Mouse (Mus musculus) embryonic facial prominence, embryonic 15.5 days (tissue): Measurements from ENCODE around the gene Per2. TPM values are rescaled to one million over a fixed set of nuclear protein-coding genes. Genes with fewer than 3 reads are reported as not detected.

Experiments used
- ATAC-seq: fragments of 200-750 bp; cut with Nextera tagmentation; 2 replicates; pipeline ENCODE4 v1.8.0; 2017; ENCODE audit warnings: low read depth, moderate TSS enrichment; ENCODE audit not compliant: insufficient number of reproducible peaks, low FRiP score, low TSS enrichment
- H3K27ac ChIP-seq: fragments of 300-500 bp; sonication (generic); replicated peaks from 2 replicates; pipeline ENCODE4 v1.5.1; 2015; ENCODE audit warnings: mild to moderate bottlenecking, inconsistent platforms
- H3K27me3 ChIP-seq: fragments of 300-500 bp; sonication (generic); 2 replicates; pipeline ENCODE4 v1.6.1; 2015; ENCODE audit warnings: inconsistent platforms
- H3K36me3 ChIP-seq: fragments of 300-500 bp; sonication (generic); 2 replicates; pipeline ENCODE4 v1.6.1; 2015; ENCODE audit warnings: mild to moderate bottlenecking, inconsistent platforms
- H3K4me1 ChIP-seq: fragments of 300-500 bp; sonication (generic); 2 replicates; pipeline ENCODE4 v1.6.1; 2015; ENCODE audit warnings: inconsistent platforms
- H3K4me2 ChIP-seq: fragments of 300-500 bp; sonication (generic); replicated peaks from 2 replicates; pipeline ENCODE4 v1.6.1; 2015; ENCODE audit warnings: mild to moderate bottlenecking, inconsistent platforms
- H3K4me3 ChIP-seq: fragments of 300-500 bp; sonication (generic); replicated peaks from 2 replicates; pipeline ENCODE4 v1.5.1; 2015; ENCODE audit warnings: mild to moderate bottlenecking, inconsistent platforms
- H3K9ac ChIP-seq: fragments of 300-500 bp; sonication (generic); 2 replicates; pipeline ENCODE4 v1.6.1; 2015; ENCODE audit warnings: inconsistent platforms
- H3K9me3 ChIP-seq: fragments of 300-500 bp; sonication (generic); replicated peaks from 2 replicates; pipeline ENCODE4 v1.6.1; 2016; ENCODE audit warnings: inconsistent platforms
- WGBS: fragments of 180-500 bp; shearing (Covaris S2); methylation state at CpG from one replicate; pipeline ENCODE4 v1.1.7; 2015; 5-methylcytosine and 5-hydroxymethylcytosine counted together
- polyA plus RNA-seq: library from polyadenylated mRNA; unstranded; fragments of >200 nt; fragmentation: Nextera tagmentation; extraction: Ambion mirVana; gene quantifications from 2 replicates; pipeline ENCODE4 v1.2.1, GENCODE M21; 2015

The Per2 gene
- polyA plus RNA-seq, 1 experiment from 2014 or later: 4.4 TPM

DNA sequence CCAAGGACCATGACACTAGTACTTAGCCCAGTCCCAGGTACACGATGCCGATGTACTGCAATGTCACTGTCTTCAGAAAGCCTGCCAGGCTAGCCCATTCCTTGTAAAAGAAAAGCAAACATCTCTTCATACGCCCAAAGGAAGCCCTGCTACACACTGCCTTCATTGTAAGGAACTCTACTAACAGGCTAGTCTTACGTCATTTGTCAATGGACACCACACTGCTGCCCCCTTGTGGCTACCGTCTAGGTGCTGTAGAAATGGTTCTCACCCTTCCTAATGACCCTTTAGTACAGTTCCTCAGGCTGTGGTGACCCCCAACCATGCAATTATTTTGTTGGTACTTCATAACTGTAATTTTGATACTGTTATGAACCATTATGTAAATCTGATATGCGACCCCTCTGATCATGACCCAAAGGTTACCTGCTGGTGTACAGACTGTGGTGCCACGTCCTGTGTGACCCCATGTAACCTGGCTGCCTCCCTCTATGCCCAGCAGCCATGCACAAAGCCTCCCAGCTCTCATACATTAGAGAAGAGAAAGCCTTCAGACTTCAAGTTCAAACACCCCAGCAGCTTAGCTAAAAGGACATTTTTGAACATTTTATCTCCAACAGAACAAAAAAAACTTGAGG is 78.6 kb downstream of the Per2 start:
- Histone ChIP-seq H3K27ac (no peak overlapping the region), H3K4me1 (no peaks in the 10 kb centered on the region), H3K36me3 (peaks cover 95% of the 10 kb centered on the region), H3K27me3 (no peaks in the 10 kb centered on the region), H3K9me3 (no peaks in the 10 kb centered on the region), H3K4me3 (no peak overlapping the region), H3K9ac (no peak overlapping the region), H3K4me2 (no peak overlapping the region)
- ATAC-seq: no peak
- 63% methylated on average over 7 of the region's 7 CpGs for WGBS

- H3K4me2 ChIP-seq: no peak overlapping the region
- H3K4me1 ChIP-seq: no peaks in the 10 kb centered on the region
- H3K27me3 ChIP-seq: no peaks in the 10 kb centered on the region
- H3K27ac ChIP-seq: no peak overlapping the region
- peaks cover 88% of the 10 kb centered on the region for H3K36me3 ChIP-seq
- ATAC-seq: no peak
- no peaks in the 10 kb centered on the region for H3K9me3 ChIP-seq
- 84% methylated on average over 6 of the region's 6 CpGs for WGBS
- no peak overlapping the region for H3K9ac ChIP-seq
- H3K4me3 ChIP-seq: no peak overlapping the region
Observed at GRCm38 (mm10) chr1:91373414-91373835, 85.7 kb downstream of the Per2 start.

- Histone ChIP-seq H3K4me3 (no peak overlapping the region), H3K9ac (no peak overlapping the region), H3K36me3 (peaks cover 54% of the 10 kb centered on the region), H3K27ac (no peak overlapping the region), H3K9me3 (no peaks in the 10 kb centered on the region), H3K4me1 (peaks cover 15% of the 10 kb centered on the region), H3K27me3 (no peaks in the 10 kb centered on the region), H3K4me2 (no peak overlapping the region)
- ATAC-seq: no peak
- 83% methylated on average over 23 of the region's 23 CpGs for WGBS
Observed at GRCm38 (mm10) chr1:91370055-91370454, 89.1 kb downstream of the Per2 start.

- H3K27me3 ChIP-seq: no peaks in the 10 kb centered on the region
- H3K9ac ChIP-seq: no peak overlapping the region
- no peak overlapping the region for H3K27ac ChIP-seq
- H3K4me3 ChIP-seq: no peak overlapping the region
- no peak for ATAC-seq
- H3K4me1 ChIP-seq: peaks cover 15% of the 10 kb centered on the region
- WGBS: 61% methylated on average over 4 of the region's 4 CpGs
- H3K4me2 ChIP-seq: no peak overlapping the region
- peaks cover 48% of the 10 kb centered on the region for H3K36me3 ChIP-seq
- H3K9me3 ChIP-seq: no peaks in the 10 kb centered on the region
Observed at GRCm38 (mm10) chr1:91369408-91369807, 89.7 kb downstream of the Per2 start.

- no peaks in the 10 kb centered on the region for H3K27me3 ChIP-seq
- H3K4me2 ChIP-seq: no peak overlapping the region
Observed at GRCm38 (mm10) chr1:91367295-91367694, 91.8 kb downstream of the Per2 start.

GRCm38 (mm10) chr1:91366215-91367108 is 92.7 kb downstream of the Per2 start, which contains the start of gene Erfe:
Erfe (plus strand) TSS chr1:91366430.
- Histone ChIP-seq H3K27ac (0 out of 2 replicates have a peak within 1 kb of the TSS, but pooled peaks have one; percentile 39), H3K9me3 (no peaks in the 10 kb centered on the region), H3K9ac (peak within 1 kb of the TSS; percentile 37), H3K27me3 (no peaks in the 10 kb centered on the region), H3K36me3 (peaks cover 18% of the 10 kb centered on the region), H3K4me3 (peak within 1 kb of the TSS; percentile 50), H3K4me1 (peaks cover 15% of the 10 kb centered on the region), H3K4me2 (peak within 1 kb of the TSS; percentile 98)
- under 1% methylated on average over 68 of the region's 68 CpGs for WGBS
- peak; percentile 21; the same call in 1 of the 2 replicates for ATAC-seq

More at GRCm38 (mm10) chr1:91367295-91367694, 91.8 kb downstream of the Per2 start:
- Histone ChIP-seq H3K27ac (no peak overlapping the region), H3K4me1 (peaks cover 15% of the 10 kb centered on the region), H3K4me3 (no peak overlapping the region), H3K9me3 (no peaks in the 10 kb centered on the region), H3K9ac (no peak overlapping the region), H3K36me3 (peaks cover 27% of the 10 kb centered on the region)
- ATAC-seq: no peak
- WGBS: 93% methylated on average over 3 of the region's 3 CpGs

Other genes starting within 250 kb of the Per2 start
- 67.0 and 67.6 TPM in 2 replicates for gene Ube2f, start 209.0 kb downstream of the Per2 start, polyA plus RNA-seq
- gene Scly, start 161.0 kb downstream of the Per2 start, polyA plus RNA-seq: 12.7 and 14.0 TPM in 2 replicates
- 0.04 TPM in 1 of 2 replicates, not detected in the other for gene Espnl, start 137.2 kb downstream of the Per2 start, polyA plus RNA-seq
- 4.4 and 6.3 TPM in 2 replicates for gene Klhl30, start 108.3 kb downstream of the Per2 start, polyA plus RNA-seq
- gene Erfe, start 92.9 kb downstream of the Per2 start, polyA plus RNA-seq: 2.2 and 2.4 TPM in 2 replicates
- 148 TPM in 2 replicates for gene Ilkap, start 60.5 kb downstream of the Per2 start, polyA plus RNA-seq
- gene Hes6, start 45.3 kb downstream of the Per2 start, polyA plus RNA-seq: 144 and 145 TPM in 2 replicates
- gene Traf3ip1, start 35.3 kb upstream of the Per2 start, polyA plus RNA-seq: 11.4 and 12.6 TPM in 2 replicates
- 4.7 and 5.6 TPM in 2 replicates for gene Asb1, start 81.2 kb upstream of the Per2 start, polyA plus RNA-seq